Mouse (Mus musculus): ENCODE measurements around the gene Hoxa10.

- TF ChIP-seq POLR2A (IDR thresholded peaks at IDR 0.05; ENCODE audit: control insufficient read depth in 1 of 2, insufficient read depth in 1 of 2, low read depth in 1 of 2, low read length in 2 of 2, poor library complexity in 1 of 2) (no peak), ZNF384 (IDR thresholded peaks at IDR 0.05; ENCODE audit: low read depth, low read length) (no peak), MEF2A (IDR thresholded peaks at IDR 0.05; ENCODE audit: extremely low read depth, insufficient replicate concordance, low read depth, low read length, poor library complexity, severe bottlenecking) (no peak), GATA1 (IDR thresholded peaks at IDR 0.05; ENCODE audit: low read depth, low read length) (no peak), CTCF (IDR thresholded peaks at IDR 0.05 in 2 of 3, conservative IDR thresholded peaks at IDR 0.05 in 1 of 3; ENCODE audit: control insufficient read depth in 1 of 3, insufficient read depth in 1 of 3, low read depth in 2 of 3, low read length in 3 of 3, poor library complexity in 1 of 3, severe bottlenecking in 1 of 3) (no peak), POLR2AphosphoS2 (IDR thresholded peaks at IDR 0.05; ENCODE audit: low read length) (no peak), TAL1 (IDR thresholded peaks at IDR 0.05; ENCODE audit: low read length) (no peak), GABPA (IDR thresholded peaks at IDR 0.05; ENCODE audit: low read depth, low read length) (no peak), MXI1 (IDR thresholded peaks at IDR 0.05; ENCODE audit: low read depth, low read length) (no peak), RCOR1 (IDR thresholded peaks at IDR 0.05; ENCODE audit: low read depth, low read length) (no peak), KAT2A (conservative IDR thresholded peaks at IDR 0.05; ENCODE audit: low read depth, low read length) (no peak), EP300 (IDR thresholded peaks at IDR 0.05; ENCODE audit: low read depth in 1 of 2, low read length in 2 of 2) (no peak), BHLHE40 (IDR thresholded peaks at IDR 0.05; ENCODE audit: borderline replicate concordance, low read depth, low read length) (no peak), JUND (IDR thresholded peaks at IDR 0.05; ENCODE audit: low read depth, low read length) (no peak)
These were observed 54.8 kb downstream of the Hoxa10 start for GRCm38 (mm10) chr6:52185834-52186233.

Data from MEL (cell line).